Mouse (Mus musculus) embryonic facial prominence, embryonic 11.5 days (tissue): ENCODE results near the gene Tepsin. TPM values are rescaled to one million over a fixed set of nuclear protein-coding genes. Genes with fewer than 3 reads are reported as not detected.

Experiments
- ATAC-seq: fragments of 200-750 bp; cut with Nextera tagmentation; replicated peaks from 2 replicates; pipeline ENCODE4 v1.8.0; 2017; ENCODE audit warnings: low read depth; ENCODE audit not compliant: insufficient number of reproducible peaks, low FRiP score, low TSS enrichment
- DNase-seq: peaks from one replicate; pipeline ENCODE4 v3.0.0-alpha.2; 2015; ENCODE audit warnings: low spot score
- H3K27ac ChIP-seq: fragments of 300-500 bp; sonication (generic); replicated peaks from 2 replicates; pipeline ENCODE4 v1.5.1; 2014; ENCODE audit warnings: mild to moderate bottlenecking, low read depth, low read length, control low read depth
- H3K27me3 ChIP-seq: fragments of 300-500 bp; sonication (generic); 2 replicates; pipeline ENCODE4 v1.6.1; 2014; ENCODE audit warnings: mild to moderate bottlenecking, low read length, moderate library complexity, mixed read lengths; ENCODE audit not compliant: control insufficient read depth, insufficient read depth
- H3K36me3 ChIP-seq: fragments of 300-500 bp; sonication (generic); replicated peaks from 2 replicates; pipeline ENCODE4 v1.6.1; 2014; ENCODE audit warnings: low read depth, mild to moderate bottlenecking, low read length, moderate library complexity, mixed read lengths; ENCODE audit not compliant: control insufficient read depth, insufficient read depth
- H3K4me1 ChIP-seq: fragments of 300-500 bp; sonication (generic); 2 replicates; pipeline ENCODE4 v1.6.1; 2014; ENCODE audit warnings: low read length, mixed read lengths; ENCODE audit not compliant: control insufficient read depth, insufficient read depth
- H3K4me2 ChIP-seq: fragments of 300-500 bp; sonication (generic); 2 replicates; pipeline ENCODE4 v1.6.1; 2014; ENCODE audit warnings: low read depth, mild to moderate bottlenecking, control low read depth, low read length, moderate library complexity
- H3K4me3 ChIP-seq: fragments of 300-500 bp; sonication (generic); 2 replicates; pipeline ENCODE4 v1.5.1; 2014; ENCODE audit warnings: low read depth, low read length, control low read depth
- H3K9ac ChIP-seq: fragments of 300-500 bp; sonication (generic); replicated peaks from 2 replicates; pipeline ENCODE4 v1.6.1; 2014; ENCODE audit warnings: mild to moderate bottlenecking, control low read depth, low read length
- H3K9me3 ChIP-seq: fragments of 300-500 bp; sonication (generic); replicated peaks from 2 replicates; pipeline ENCODE4 v1.6.1; 2016; ENCODE audit warnings: mild to moderate bottlenecking, low read length, inconsistent platforms, mixed read lengths; ENCODE audit not compliant: control insufficient read depth
- WGBS: fragments of 180-500 bp; shearing (Covaris S2); extraction: QIAGEN DNeasy Blood & Tissue Kit; methylation state at CpG from one replicate; pipeline ENCODE4 v1.1.7; 2014; 5-methylcytosine and 5-hydroxymethylcytosine counted together
- polyA plus RNA-seq: library from polyadenylated mRNA; unstranded; fragments of >200 nt; fragmentation: Nextera tagmentation; extraction: Ambion mirVana; gene quantifications from 2 replicates; pipeline ENCODE4 v1.2.1, GENCODE M21; 2014

Gene Tepsin
- polyA plus RNA-seq, 1 experiment from 2014 or later, result 10.5 TPM

DNA sequence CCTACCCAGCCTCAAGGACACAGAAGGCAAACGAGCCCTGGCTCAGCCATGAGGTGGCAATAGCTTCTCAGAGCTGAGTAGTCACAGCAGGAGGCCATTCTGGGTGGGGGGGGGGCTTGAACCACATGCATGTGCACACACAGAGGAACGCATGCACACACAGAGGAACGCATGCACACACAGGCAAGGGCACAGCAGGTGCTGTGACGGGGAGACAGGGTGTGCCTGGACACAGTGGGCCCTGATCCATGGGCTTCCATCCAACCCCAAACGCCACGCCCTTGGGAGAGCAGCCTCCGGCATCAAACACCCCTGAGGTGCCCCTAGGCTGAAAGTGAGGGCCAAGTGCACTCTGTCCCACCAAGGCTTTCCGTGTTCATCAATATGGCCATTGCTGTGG lies 37.7 kb upstream of the Tepsin start:
- WGBS, result 92% methylated on average over 8 of the region's 8 CpGs
- H3K4me3 ChIP-seq, result no peak overlapping the region
- no peaks in the 10 kb centered on the region for H3K27me3 ChIP-seq
- no peak overlapping the region for H3K4me2 ChIP-seq
- no peak overlapping the region for H3K27ac ChIP-seq
- H3K36me3 ChIP-seq, result no peaks in the 10 kb centered on the region; the same call in 1 of the 2 replicates
- H3K9ac ChIP-seq, result no peak overlapping the region
- H3K9me3 ChIP-seq, result no peaks in the 10 kb centered on the region
- DNase-seq (no peak), ATAC-seq (no peak)
- H3K4me1 ChIP-seq, result no peaks in the 10 kb centered on the region

DNA sequence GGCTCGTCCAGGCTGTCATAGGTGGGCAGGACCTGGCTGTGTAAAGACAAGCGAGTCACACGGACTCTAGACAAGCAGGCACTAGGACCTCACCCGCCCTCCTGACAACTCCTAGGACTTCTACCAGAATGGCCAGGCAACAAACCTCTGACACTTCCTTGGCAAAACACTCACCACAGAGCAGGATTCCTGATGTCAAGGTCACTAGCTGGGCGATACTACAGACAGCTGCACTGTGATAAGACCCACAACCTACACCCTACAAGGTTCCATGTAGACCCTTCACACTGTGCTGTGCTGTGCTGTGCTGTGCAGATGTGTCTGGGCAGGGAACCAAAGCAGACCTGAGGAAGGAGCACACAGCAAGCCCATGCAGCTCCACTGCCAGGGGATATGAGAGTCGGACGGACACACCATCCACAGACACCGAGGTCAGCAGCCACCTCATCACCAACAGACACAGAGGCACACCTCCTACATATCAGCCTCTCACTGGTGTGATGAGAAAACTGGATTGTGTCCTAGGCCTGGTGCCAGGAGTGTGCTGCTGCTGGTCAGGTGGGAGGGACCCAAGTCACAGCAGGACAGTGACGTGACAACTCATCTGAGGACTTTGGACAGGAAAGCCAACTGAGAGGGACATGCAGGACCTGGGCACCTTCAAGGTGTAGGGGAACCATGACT lies 36.5 kb upstream of the Tepsin start:
- no peaks in the 10 kb centered on the region for H3K9me3 ChIP-seq
- no peak overlapping the region for H3K4me2 ChIP-seq
- no peaks in the 10 kb centered on the region for H3K4me1 ChIP-seq
- no peaks in the 10 kb centered on the region; the same call in 1 of the 2 replicates for H3K36me3 ChIP-seq
- H3K27ac ChIP-seq, result no peak overlapping the region
- ATAC-seq (no peak), DNase-seq (no peak)
- H3K9ac ChIP-seq, result no peak overlapping the region
- H3K4me3 ChIP-seq, result no peak overlapping the region
- 91% methylated on average over 9 of the region's 9 CpGs for WGBS
- H3K27me3 ChIP-seq, result no peaks in the 10 kb centered on the region

DNA sequence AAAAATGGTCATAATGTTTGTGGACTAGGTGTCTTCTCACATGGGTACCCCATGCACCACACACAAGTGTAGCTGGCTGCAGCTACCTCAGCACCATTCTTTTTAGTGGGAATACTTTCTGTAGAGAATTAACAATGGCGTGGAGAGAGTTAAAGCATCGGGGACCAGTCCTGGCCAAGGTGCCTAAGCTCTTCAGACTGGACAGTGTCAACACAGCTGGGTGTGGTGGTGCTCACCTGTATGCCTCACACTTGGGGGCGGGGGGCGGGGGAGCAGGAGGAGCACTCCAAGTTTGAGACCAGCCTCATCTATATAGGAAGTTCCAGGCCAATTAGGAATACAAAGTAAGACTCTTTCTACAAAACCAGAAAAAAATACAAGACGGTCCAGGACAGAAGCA lies 35.6 kb upstream of the Tepsin start:
- Histone ChIP-seq H3K27me3 (no peaks in the 10 kb centered on the region), H3K27ac (no peak overlapping the region), H3K4me2 (no peak overlapping the region), H3K4me1 (no peaks in the 10 kb centered on the region), H3K4me3 (no peak overlapping the region), H3K36me3 (no peaks in the 10 kb centered on the region; the same call in 1 of the 2 replicates), H3K9ac (no peak overlapping the region), H3K9me3 (no peaks in the 10 kb centered on the region)
- WGBS, result 90% methylated on average over 5 of the region's 5 CpGs
- DNase-seq, result no peak
- no peak for ATAC-seq

DNA sequence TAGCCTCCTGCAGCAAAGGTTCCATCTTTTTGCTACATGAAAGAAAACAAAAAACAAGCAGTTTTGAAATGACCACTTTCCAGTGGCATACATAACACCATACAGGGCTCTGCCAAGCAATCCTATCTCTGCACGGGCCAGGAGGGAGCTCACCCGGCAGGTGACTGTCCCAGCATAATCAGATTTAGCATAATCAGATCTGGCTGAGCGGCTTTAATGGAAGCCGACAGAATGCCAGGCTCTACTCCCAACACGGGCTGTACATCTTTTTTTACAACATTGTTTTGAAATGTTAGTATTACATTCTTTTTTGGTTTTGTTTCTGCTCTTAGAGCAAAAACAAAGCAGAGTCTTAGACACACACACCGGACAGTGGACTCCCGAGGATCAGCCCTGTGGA lies 30.8 kb upstream of the Tepsin start:
- H3K9me3 ChIP-seq, result no peaks in the 10 kb centered on the region
- WGBS, result 83% methylated on average over 7 of the region's 7 CpGs
- ATAC-seq, result no peak
- no peaks in the 10 kb centered on the region for H3K27me3 ChIP-seq
- H3K36me3 ChIP-seq, result no peaks in the 10 kb centered on the region; the same call in 1 of the 2 replicates
- H3K4me1 ChIP-seq, result no peaks in the 10 kb centered on the region
- H3K4me3 ChIP-seq, result no peak overlapping the region
- no peak for DNase-seq
- H3K4me2 ChIP-seq, result no peak overlapping the region
- H3K27ac ChIP-seq, result no peak overlapping the region
- H3K9ac ChIP-seq, result no peak overlapping the region

DNA sequence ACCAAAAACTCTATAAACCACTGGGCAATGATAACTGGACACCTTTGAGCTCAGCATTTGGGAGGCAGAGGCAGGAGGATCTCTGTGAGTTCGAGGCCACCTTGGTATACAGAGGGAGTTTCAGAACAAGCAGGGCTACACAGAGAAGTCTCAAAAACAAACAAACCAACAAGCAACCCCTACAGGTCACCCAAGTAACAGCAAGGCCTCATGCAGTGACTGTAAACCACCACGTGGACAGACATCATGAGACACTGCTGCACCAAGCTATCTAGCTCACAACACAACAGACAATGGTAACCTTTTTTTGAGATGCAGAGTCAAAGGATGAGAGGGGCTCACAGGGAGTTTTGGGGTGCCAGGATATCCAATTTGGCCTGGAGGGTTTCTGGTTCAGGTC lies 28.3 kb upstream of the Tepsin start:
- H3K4me1 ChIP-seq, result no peaks in the 10 kb centered on the region
- no peaks in the 10 kb centered on the region; the same call in 1 of the 2 replicates for H3K36me3 ChIP-seq
- WGBS, result 81% methylated on average over 2 of the region's 2 CpGs
- H3K9me3 ChIP-seq, result no peaks in the 10 kb centered on the region
- ATAC-seq (no peak), DNase-seq (no peak)
- no peaks in the 10 kb centered on the region for H3K27me3 ChIP-seq
- no peak overlapping the region for H3K4me2 ChIP-seq
- no peak overlapping the region for H3K9ac ChIP-seq
- no peak overlapping the region for H3K4me3 ChIP-seq
- H3K27ac ChIP-seq, result no peak overlapping the region

DNA sequence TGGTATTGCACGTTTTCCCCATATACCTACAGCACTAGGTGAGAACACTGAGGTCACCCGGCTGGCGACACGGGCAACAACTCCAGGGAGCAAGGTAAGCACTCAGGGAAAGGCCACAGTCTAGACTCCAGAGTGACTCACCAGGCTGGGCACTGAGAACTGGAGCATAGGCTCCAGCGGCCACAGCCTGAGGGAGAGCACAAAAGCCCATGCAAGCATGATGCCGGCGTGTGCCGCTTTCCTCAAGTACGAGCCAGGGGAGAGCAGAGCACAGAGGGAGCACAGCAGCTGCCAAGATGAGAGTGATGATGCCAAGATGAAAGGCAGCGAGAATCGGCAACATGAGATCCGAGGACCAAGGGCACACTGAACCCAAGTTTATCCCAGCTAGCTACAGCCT lies 23.6 kb upstream of the Tepsin start:
- Histone ChIP-seq H3K27me3 (no peaks in the 10 kb centered on the region), H3K9me3 (no peaks in the 10 kb centered on the region), H3K36me3 (no peaks in the 10 kb centered on the region; the same call in 1 of the 2 replicates), H3K4me2 (no peak overlapping the region), H3K4me1 (no peaks in the 10 kb centered on the region), H3K4me3 (no peak overlapping the region), H3K27ac (no peak overlapping the region), H3K9ac (no peak overlapping the region)
- ATAC-seq (no peak), DNase-seq (no peak)
- 82% methylated on average over 12 of the region's 12 CpGs for WGBS

DNA sequence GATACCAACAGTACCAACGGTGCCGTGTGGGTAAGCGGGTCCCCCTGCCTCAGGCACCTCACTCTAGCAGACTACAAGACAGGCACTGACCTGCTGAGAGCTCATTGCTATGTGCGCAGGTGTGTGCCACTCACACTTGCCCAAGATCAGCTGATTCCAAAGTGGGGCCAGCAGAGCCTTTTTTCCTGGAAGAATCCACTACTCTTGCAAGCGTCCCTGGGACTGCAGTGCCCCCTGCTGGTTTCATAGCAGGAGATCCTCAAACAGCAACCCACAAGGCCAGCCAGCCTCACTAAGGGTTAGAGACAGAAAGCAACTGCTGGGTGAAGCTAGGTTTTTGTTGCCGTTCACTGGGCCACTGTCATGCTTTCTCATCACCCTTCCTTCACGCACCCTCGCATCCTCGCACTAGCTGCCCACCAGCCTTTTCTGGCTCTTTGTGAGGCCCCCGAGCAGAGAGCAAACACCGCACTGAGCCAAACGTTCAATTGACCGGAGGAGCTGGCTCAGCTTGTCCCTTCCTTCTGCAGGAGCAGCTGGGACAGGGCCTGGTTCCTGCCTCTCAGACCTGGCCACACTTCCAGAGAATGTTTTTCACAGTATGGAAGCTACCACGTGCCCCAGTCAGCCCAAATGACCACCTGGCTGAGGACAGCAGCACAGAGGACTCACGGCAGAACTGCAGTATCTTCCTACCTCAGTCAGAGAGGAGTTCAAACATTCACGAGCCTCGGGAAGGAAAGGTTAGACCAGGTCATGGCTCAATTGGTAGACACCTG lies 22.3 kb upstream of the Tepsin start:
- Histone ChIP-seq H3K9ac (no peak overlapping the region; the same call in 1 of the 2 replicates), H3K9me3 (no peaks in the 10 kb centered on the region), H3K27me3 (no peaks in the 10 kb centered on the region), H3K27ac (no peak overlapping the region), H3K36me3 (no peaks in the 10 kb centered on the region; the same call in 1 of the 2 replicates), H3K4me1 (no peaks in the 10 kb centered on the region), H3K4me3 (no peak overlapping the region), H3K4me2 (no peak overlapping the region)
- 80% methylated on average over 17 of the region's 17 CpGs for WGBS
- peak; percentile 77 for DNase-seq
- ATAC-seq, result no peak

DNA sequence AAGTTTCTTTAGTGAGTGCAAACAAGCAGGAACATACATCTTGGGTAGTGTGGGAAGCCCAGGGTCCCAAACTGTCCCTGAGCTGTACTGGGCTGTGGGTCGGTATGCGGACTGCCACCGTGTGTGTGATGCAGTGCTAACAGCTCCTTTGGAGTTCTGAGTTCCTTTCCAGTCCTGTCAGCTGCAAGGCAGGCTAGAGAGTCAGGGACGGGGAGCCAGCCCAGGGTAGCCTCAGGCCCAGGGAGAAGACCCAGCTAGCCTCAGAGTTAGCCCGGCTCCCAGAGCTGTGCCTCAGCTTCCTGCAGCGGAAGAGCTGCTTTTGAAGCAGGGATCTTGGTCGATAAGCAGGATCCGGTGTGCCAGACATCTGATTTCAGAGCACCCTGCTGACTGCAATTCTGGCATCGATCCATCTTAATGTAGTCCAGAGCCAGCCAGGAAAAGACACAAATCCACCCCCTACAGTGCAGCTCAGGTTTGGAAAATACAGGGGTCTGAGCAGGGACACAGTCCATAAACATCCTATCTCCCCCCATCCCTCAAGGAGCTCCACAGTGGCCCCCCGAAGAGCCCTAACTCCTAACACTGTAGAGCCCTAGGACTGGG lies 21.5 kb upstream of the Tepsin start:
- Histone ChIP-seq H3K36me3 (no peaks in the 10 kb centered on the region; the same call in 1 of the 2 replicates), H3K27me3 (no peaks in the 10 kb centered on the region), H3K9me3 (no peaks in the 10 kb centered on the region), H3K4me2 (no peak overlapping the region), H3K27ac (no peak overlapping the region), H3K4me1 (0 out of 2 replicates have a peak, but pooled peaks cover 2% of the 10 kb centered on the region), H3K4me3 (no peak overlapping the region), H3K9ac (no peak overlapping the region)
- no peak for DNase-seq
- no peak for ATAC-seq
- 88% methylated on average over 10 of the region's 10 CpGs for WGBS
